Mouse (Mus musculus) neutrophil, adult 5-6 weeks (primary cell): Measurements from ENCODE around the gene Rhox2h. TPM values are rescaled to one million over a fixed set of nuclear protein-coding genes. Genes with fewer than 3 reads are reported as not detected.
"Not testable (repeated sequence)": the region's sequence is repeated elsewhere in the genome, so short reads cannot be mapped to it uniquely, and the experiment has no call there.

Experiments used
- ATAC-seq: fragments of 151-379, 151-347 bp; 2 replicates; pipeline ENCODE4 v1.8.0; 2017; ENCODE audit warnings: mild to moderate bottlenecking, moderate TSS enrichment; ENCODE audit not compliant: insufficient number of reproducible peaks, poor library complexity, low FRiP score, severe bottlenecking; ENCODE audit errors: extremely low read depth
- total RNA-seq: library from RNA; stranded (forward); fragments of 200-1000 nt; gene quantifications from 2 replicates; pipeline ENCODE4 v1.2.3, GENCODE M21; 2017

Rhox2h gene
- total RNA-seq = not detected in 2 replicates

DNA sequence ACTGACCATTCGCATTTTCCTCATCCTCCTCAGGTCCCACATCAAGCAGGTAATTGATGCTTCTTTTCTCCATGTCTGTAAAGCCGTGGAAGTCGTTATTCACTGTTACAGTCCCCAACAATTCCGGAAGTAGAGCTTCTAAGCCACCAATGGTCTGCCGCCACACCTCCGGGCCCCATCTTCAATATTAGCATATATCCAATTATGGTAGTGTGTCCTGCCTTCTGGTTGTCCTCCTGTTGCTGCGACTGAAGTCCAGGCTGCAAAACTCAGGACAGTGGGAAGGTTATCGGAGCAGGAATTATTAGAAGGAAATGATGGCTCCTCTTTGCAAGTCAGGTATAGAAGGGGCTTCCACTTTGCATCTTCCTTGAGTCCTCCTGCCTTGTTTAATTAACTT, at the start of gene Rhox2h:
Gene Rhox2h, minus strand, starts transcription at position 101 of the 400 bp plus-strand sequence.
- ATAC-seq = not testable (repeated sequence)

DNA sequence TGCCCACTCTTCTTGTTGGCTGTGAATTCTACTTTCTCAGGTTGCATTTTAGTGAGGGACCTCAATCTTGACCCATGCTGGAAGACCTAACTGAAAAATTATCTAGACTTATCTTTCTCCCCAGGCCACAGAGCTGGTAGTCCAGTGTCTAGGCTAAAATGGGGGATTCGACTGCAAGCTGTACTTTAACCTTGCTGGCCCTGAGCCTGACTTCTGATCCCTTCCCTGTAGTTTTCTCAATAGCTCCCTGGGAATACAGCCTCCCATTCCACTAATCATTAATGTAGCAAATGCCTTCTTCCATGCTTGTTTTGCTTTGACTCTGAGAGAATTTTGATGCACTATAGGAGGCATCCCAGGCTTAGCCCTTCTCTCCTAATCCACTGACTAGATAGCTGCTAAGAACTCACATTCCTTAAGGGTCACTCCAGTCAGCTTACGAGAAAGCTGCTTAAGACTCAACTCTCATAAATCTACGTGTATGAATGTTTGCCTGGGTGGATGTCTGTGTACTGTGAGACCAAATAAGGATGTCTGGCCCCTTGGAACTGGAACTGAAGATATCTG, 28.8 kb upstream of the Rhox2h start:
- no peak for ATAC-seq

DNA sequence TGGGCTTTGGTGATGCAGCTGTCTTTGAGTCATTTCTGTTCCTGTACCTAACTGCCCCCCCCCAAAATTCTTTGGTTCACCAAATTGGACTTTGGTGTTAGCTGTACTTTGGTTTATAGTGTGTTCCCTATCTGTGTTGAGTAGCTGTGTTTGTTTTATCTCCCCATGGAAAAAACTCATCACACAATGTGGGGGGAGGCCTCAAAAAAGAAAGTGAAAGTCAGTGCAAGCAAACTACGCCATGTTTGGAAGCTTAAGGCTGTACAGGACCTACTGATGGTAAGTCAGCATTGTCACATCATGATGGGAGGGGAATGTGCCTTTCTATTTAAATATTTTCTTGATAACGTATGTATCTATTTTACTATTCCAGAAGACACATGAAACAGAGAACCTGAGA, 19.2 kb upstream of the Rhox2h start:
- ATAC-seq = no peak

DNA sequence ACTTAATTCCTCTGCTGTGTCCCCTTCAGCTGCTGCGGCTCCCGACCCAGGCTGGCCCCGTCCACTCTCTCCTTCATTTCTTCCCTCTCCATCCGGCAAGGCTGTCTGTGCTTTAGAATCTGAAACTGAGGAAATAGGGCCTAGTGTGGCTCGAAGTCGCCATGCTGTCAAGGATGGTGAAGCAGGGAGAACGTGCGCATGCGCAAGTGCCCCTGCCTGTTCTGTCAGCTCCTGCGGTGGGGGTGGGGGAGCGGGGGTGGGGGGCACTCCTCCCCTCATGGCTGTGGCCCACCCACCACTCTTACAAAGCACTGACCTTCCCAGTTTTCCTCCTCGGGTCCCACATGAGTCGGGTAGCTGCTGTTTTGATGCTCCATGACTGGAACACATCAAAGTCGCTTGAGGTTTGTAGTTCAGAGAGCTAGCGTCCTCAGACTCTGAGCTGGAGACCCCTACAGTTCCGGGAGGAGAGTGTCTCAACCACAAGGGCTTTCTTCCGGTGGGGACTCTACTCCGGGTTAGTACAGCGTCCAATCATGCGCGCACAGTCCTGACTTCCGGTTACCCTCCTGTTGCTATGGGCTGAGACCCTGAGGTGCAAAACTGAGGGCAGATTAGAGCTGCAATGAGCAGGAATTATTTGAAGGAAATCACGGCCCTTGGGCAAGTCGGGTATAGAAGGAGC, 10.1 kb upstream of the Rhox2h start:
- ATAC-seq = no peak

DNA sequence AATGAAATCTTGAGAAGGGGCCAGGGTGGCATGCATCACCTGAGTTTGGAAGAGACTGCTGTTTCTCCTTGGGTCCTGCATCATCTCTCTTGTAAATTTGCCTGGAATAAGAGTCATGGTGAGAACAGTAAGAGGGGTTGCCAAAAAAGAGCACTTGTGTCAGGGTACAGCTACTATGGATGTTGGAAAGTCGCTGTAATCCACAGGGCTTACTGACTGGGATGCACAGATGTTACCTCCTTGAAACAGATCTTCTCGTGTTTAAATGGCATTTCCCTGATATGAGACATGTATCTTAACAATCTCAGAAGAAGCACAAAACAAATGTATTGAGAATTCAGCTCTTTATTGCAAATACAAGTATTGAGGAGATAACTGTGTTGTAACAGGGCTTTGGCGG, 4.4 kb downstream of the Rhox2h start, which contains the start of gene Rhox3h:
Gene Rhox3h, minus strand, starts transcription at position 101 of the 400 bp plus-strand sequence.
- not testable (repeated sequence) for ATAC-seq

DNA sequence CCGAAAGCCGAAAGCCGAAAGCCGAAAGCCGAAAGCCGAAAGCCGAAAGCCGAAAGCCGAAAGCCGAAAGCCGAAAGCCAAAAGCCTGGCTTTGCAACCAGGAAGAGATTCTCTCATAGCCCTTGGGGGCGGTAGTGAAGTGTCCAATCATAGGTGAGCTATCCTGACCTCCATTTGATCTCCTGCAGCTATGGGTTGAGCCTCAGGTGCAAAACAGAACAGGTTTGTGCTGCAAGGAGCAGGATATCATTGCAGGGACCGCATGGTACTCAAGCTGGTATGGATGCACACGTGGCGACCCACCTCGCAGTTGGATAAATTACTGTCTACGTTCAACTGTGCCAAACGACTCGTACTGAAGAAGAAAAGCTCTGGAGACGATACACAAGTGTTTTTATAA, 21.9 kb downstream of the Rhox2h start, which contains the start of gene Rhox4g:
Gene Rhox4g, minus strand, starts transcription at position 101 of the 400 bp plus-strand sequence.
- ATAC-seq = not testable (repeated sequence)

DNA sequence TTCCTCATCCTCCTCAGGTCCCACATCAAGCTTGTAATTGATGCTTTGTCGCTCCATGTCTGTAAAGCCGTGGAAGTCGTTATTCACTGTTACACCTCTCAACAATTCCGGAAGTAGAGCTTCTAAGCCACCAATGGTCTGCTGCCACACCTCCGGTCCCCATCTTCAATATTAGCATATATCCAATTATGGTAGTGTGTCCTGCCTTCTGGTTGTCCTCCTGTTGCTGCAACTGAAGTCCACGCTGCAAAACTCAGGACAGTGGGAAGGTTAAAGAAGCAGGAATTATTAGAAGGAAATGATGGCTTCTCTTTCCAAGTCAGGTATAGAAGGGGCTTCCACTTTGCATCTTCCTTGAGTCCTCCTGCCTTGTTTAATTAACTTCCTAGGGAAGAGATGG, 29.7 kb downstream of the Rhox2h start, which contains the start of gene Rhox2g:
Gene Rhox2g, minus strand, starts transcription at position 101 of the 400 bp plus-strand sequence.
- ATAC-seq = not testable (repeated sequence)

DNA sequence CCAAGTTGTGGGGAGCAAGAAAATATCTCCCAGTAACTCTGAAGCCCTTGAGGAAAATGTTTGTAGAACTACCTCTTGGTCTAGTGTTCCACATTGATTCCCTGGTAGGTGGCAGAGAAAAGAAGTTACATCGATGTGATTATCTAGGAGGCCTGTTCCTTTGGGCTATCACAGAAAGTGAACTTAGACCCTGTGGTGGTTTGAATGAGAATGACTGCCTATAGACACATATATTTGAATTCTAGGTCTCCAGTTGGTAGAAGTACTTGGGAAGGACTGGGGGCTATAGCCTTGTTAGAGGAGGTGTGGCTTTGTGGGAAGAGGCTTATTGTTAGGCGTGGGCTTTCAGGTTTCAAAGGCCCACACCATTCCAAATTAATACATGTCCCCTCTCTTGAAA, 44.6 kb downstream of the Rhox2h start, which contains the start of gene Rhox3g:
Gene Rhox3g, minus strand, starts transcription at position 101 of the 400 bp plus-strand sequence.
- not testable (repeated sequence) for ATAC-seq

Other genes starting within 250 kb of the Rhox2h start
- gene Rhox4b, start 240.8 kb downstream of the Rhox2h start, total RNA-seq = not detected in 2 replicates
- gene Rhox2c, start 219.6 kb downstream of the Rhox2h start, total RNA-seq = not detected in 2 replicates
- not detected in 2 replicates for gene Rhox3c, start 214.7 kb downstream of the Rhox2h start, total RNA-seq
- gene Rhox4c, start 192.9 kb downstream of the Rhox2h start, total RNA-seq = not detected in 2 replicates
- not detected in 2 replicates for gene Rhox2d, start 179.8 kb downstream of the Rhox2h start, total RNA-seq
- gene Rhox4d, start 158.9 kb downstream of the Rhox2h start, total RNA-seq = not detected in 2 replicates
- not detected in 2 replicates for gene Rhox2e, start 142.8 kb downstream of the Rhox2h start, total RNA-seq
- not detected in 2 replicates for gene Rhox3e, start 131.3 kb downstream of the Rhox2h start, total RNA-seq
- not detected in 2 replicates for gene Rhox4e, start 115.9 kb downstream of the Rhox2h start, total RNA-seq
- gene Rhox2f, start 101.9 kb downstream of the Rhox2h start, total RNA-seq = not detected in 2 replicates
- gene Rhox3f, start 92.3 kb downstream of the Rhox2h start, total RNA-seq = not detected in 2 replicates
- gene Rhox4f, start 65.6 kb downstream of the Rhox2h start, total RNA-seq = not detected in 2 replicates
- not detected in 2 replicates for gene Rhox3g, start 44.7 kb downstream of the Rhox2h start, total RNA-seq
- not detected in 2 replicates for gene Rhox2g, start 29.8 kb downstream of the Rhox2h start, total RNA-seq
- not detected in 2 replicates for gene Rhox4g, start 21.9 kb downstream of the Rhox2h start, total RNA-seq
- not detected in 2 replicates for gene Rhox3h, start 4.5 kb downstream of the Rhox2h start, total RNA-seq
- gene Rhox5, start 131.6 kb upstream of the Rhox2h start, total RNA-seq = not detected in 2 replicates
- not detected in 2 replicates for gene Rhox6, start 153.6 kb upstream of the Rhox2h start, total RNA-seq
- gene Rhox7a, start 158.4 kb upstream of the Rhox2h start, total RNA-seq = not detected in 2 replicates
- gene Rhox8, start 205.7 kb upstream of the Rhox2h start, total RNA-seq = 0.93 TPM in 1 of 2 replicates, not detected in the other
- not detected in 2 replicates for gene Rhox7b, start 224.0 kb upstream of the Rhox2h start, total RNA-seq
- gene Rhox9, start 228.5 kb upstream of the Rhox2h start, total RNA-seq = not detected in 2 replicates